Mouse (Mus musculus): ENCODE data around the gene Fbxw7.

DNA sequence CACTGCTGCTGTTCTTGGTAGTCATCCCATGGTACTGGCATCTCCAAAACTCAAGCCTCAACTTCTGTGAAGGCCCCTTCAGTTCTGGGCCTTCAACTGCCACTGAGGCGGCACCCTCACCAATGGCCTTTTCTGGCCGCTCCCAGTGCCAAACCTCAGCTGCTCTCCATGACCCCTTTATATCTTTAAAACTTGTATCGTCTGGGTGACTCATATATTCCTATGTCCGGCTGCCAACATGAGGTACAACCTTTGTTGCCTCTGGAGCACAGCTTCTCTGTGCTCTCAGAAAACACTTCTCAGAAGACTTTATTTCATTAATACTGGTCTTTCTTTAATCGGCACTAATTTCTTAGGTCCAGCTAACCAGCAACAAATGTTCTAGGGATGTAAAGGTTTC, 75.9 kb downstream of the Fbxw7 start:
- TF ChIP-seq ZNF384 (IDR thresholded peaks at IDR 0.05; ENCODE audit: low read depth, low read length) = no peak
- TF ChIP-seq ZC3H11A (IDR thresholded peaks at IDR 0.05; ENCODE audit: borderline replicate concordance, low read depth, low read length) = no peak
- no peak for TF ChIP-seq CHD2 (IDR thresholded peaks at IDR 0.05; ENCODE audit: low read depth, low read length)
